Mouse (Mus musculus) urinary bladder, postnatal 14 days (tissue): ENCODE measurements around the gene Vmn2r30.
A peak's percentile ranks its signal among the peaks of the same experiment; 100 is the strongest.
"Not testable (repeated sequence)": the region's sequence is repeated elsewhere in the genome, so short reads cannot be mapped to it uniquely, and the experiment has no call there.

Experiments
- DNase-seq: peaks from one replicate; pipeline ENCODE4 v3.0.0; 2021; ENCODE audit warnings: low spot score

Gene Vmn2r30

GRCm38 (mm10) chr7:7337509-7337908 is at the start of gene Vmn2r30:
Vmn2r30 (minus strand) TSS chr7:7337609.
- not testable (repeated sequence) for DNase-seq

DNA sequence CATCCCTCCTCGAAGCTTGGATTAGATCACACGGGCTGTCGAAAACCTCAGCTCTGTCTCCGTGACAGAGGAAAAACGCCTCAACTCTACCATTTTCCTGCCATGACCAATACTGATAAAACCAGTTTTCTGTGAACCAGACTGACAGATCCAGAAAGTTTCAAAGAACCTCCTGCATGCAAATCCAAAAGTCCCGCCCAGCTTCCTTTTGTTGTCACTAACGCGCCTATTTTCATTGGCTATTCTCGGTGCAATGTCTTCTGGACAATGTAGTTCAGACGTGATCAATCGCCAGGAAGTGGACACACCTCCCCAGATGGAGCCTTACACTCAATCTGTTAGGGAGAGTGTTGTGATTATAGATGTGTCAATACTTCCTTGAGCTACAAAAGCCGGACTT is 37.0 kb upstream of the Vmn2r30 start, which contains the start of gene Gm45783:
TSS of gene Gm45783 (minus strand) at position 143 of the 400 bp plus-strand sequence.
- not testable (repeated sequence) for DNase-seq

GRCm38 (mm10) chr7:7295595-7295994 is 41.8 kb downstream of the Vmn2r30 start:
- peak; percentile 52 for DNase-seq

GRCm38 (mm10) chr7:7281383-7281782 is 56.0 kb downstream of the Vmn2r30 start:
- DNase-seq = no peak

- peak; percentile 88 for DNase-seq
Measured at GRCm38 (mm10) chr7:7277966-7278567, 59.3 kb downstream of the Vmn2r30 start, which contains the start of gene Gm45844. Gm45844 (minus strand) TSS chr7:7278289.

- DNase-seq = not testable (repeated sequence)
Measured at GRCm38 (mm10) chr7:7277556-7277955, 59.9 kb downstream of the Vmn2r30 start.
